Mouse (Mus musculus) adrenal gland, postnatal 0 days (tissue): Measurements from ENCODE around the gene Gm20441. TPM values are rescaled to one million over a fixed set of nuclear protein-coding genes. Genes with fewer than 3 reads are reported as not detected.

Experiments
- polyA plus RNA-seq: library from polyadenylated mRNA; unstranded; fragments of >200 nt; fragmentation: Nextera tagmentation; extraction: Ambion mirVana; gene quantifications from 2 replicates; pipeline ENCODE4 v1.2.1, GENCODE M21; 2015

Gene Gm20441
- 0.22 TPM in 1 of 2 replicates, not detected in the other for polyA plus RNA-seq

DNA sequence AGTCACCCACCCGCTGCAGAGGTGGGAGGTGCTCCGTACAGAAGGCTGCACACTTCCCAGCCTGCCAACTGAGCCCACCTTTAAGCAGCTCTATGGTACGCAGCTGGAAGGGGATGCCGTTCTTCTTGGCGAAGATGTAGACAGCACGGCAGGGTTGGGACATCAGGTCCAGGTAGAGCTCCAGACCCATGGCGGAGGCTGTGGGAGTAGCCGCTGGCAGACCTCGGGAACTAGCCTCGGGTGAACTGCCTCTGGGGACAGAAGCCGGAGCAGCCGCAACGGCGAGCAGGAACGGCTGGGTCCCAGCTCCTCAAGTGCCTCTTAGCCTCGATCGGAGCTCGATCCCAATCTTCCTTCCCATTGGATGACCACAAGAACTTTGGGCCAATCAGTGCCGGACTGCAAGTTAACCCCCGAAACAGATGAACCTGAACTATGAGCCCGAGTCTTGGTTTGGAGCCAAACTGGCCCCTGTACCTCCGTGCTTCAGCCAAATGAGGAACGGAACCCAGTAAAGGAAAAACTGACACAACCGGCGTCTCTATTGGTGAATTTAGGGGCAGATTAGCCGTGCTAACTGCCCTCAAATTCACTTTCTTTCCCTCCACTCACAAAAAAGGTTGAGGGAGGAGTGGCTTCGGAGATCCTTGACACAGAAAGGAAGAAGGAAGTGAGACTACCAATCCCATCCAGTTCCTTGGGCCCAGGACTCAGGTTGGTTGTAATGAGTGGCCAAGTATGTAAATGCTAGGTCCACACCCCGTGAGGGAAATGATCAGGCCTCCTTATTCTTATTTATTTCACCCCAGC lies at the start of gene Gm20441, which contains the start of gene Gstt3:
TSS of gene Gm20441 (minus strand) at position 186 of the 810 bp plus-strand sequence.
TSS of gene Gstt3 (minus strand) at position 646 of the 810 bp plus-strand sequence.

DNA sequence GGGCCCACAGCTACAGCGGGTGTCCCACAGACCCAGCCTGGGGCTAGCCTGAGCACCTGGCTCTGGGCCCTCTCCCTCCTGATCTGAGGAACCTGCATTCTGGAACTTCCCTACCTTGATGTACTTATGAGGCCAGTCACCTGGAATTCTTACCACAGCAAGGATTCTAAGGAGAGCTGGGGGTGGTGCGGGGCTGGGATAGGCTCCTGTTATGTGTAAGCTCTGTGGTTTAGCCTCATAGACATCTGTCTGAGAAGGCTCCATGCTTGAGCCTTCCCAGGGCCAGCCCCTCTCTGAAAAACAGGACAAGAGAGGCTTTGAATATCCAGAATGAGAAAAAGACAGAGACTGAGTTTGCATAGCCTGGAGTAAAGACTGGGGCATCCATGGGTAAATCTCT lies 41.7 kb upstream of the Gm20441 start, which contains the start of gene Gstt4:
TSS of gene Gstt4 (minus strand) at position 101 of the 400 bp plus-strand sequence.

DNA sequence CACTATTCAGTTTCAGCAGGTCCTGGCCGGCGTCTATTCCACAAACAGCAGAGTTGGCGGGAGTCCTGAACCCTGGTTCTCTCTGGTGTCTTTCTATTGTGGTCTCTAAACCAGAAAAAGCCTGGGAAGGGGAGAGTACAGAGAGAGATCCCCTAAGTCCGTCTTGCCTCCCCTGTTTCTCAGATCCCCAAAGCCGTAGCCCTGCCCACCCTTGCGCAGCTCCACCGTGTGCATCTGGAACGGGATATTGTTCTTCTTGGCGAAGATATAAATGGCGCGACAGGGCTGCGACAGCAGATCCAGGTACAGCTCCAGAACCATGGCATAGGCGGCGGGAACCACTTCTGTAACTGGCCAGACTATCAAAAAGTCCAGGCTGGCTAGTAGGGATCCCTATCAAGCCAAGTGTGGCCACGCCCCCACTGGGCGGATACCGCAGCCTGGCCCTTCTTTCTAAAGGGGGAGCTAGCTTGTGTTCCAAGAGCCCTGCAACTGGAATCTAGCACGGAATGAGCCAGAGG lies 17.5 kb upstream of the Gm20441 start, which contains the start of gene Gstt1:
TSS of gene Gstt1 (minus strand) at position 409 of the 521 bp plus-strand sequence.

DNA sequence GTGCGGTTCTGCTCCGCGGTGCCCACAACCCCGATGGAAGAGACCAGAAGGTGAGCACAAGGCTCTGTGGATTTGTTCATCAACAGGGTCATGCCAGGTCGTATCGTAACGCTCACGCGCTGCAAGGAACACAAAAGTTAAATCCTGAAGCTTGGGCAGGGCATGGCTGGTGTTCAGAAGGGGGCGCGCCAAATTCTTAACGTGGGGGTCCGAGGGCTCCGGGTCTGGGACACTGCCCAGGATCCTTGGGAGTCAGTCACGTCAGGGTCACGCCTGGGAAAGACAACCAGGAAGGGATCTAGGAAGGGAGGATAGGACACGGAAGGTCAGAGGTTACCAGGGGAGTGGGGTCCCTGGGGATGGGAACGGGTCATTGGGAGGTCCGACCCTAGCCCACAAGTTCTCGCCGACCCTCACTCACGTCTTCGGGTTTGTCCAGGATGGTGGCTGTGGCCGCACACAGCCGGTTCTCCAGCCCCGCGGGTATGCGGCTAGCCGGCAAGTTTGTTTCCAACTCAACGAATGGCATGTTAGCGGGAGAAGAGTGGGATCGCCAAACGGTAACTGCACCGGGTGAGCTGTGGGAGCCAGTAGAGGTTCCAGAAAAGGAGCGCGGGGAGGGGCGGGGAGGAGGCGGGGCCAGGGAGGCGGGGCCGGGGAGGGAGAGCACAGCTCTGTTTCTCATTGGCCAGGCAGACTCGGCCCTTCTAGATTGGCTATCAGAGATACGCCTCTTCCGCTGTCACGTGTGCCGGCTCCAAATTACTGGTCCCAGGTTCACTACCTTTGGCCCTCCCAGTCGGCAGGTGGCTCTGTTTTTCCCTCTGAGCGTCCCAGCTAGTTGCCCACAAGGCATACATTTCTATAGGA lies 7.7 kb downstream of the Gm20441 start, which contains the start of gene Ddt:
TSS of gene Ddt (minus strand) at position 620 of the 870 bp plus-strand sequence.

DNA sequence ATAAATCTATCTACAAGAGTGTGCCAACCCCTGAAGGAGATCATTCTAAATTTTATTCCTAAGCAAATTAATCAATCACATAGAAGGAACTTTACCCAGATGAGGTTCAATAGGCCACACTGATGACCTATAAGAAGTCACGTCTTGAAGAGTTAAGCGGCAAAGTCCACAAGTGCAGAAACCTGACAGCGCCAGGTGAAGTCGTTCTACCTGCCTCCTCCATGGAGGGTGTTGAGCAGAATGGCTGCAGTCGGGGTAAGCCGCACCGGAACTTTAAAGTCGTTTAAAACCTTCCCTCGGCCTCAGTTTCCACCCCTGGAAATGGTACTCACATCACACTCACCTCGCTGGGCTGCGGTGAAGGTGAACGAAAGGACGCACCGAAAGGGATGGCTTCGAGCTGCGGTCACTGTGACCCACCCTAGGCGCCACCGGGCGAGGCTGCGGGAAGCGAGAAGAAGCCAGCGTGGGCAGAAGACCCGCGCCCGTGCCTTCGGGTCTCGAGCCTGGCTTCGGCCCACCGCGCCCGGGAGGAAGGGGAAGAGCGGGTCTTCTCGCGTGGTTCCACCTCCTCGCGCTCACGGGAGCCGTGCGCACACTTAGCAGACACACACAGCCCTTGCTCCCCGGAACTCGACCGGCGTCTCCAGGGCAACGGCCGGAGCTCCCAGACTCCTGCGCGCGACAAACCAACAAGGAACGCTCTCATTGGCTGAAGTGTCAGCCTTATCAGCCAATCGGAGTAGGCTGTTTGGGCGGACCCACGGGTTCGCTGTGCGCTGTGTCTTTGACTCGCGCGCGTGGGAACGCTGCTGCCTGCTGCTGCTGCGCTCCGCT lies 16.9 kb downstream of the Gm20441 start, which contains the start of gene Cabin1:
TSS of gene Cabin1 (minus strand) at position 660 of the 837 bp plus-strand sequence.

Other genes starting within 250 kb of the Gm20441 start
- 1.5 and 5.4 TPM in 2 replicates for gene Lrrc75b, start 220.6 kb downstream of the Gm20441 start, polyA plus RNA-seq
- 1.1 and 3.2 TPM in 2 replicates for gene Ggt1, start 219.3 kb downstream of the Gm20441 start, polyA plus RNA-seq
- 5.2 and 8.1 TPM in 2 replicates for gene Ggt5, start 191.6 kb downstream of the Gm20441 start, polyA plus RNA-seq
- gene Susd2, start 136.9 kb downstream of the Gm20441 start, polyA plus RNA-seq: 7.7 and 10.6 TPM in 2 replicates
- gene Cabin1, start 16.6 kb downstream of the Gm20441 start, polyA plus RNA-seq: 21.4 and 25.9 TPM in 2 replicates
- 81.4 and 106 TPM in 2 replicates for gene Ddt, start 7.5 kb downstream of the Gm20441 start, polyA plus RNA-seq
- gene Gstt3, start 460 bp upstream of the Gm20441 start, polyA plus RNA-seq: 12.6 and 16.8 TPM in 2 replicates
- 18.9 and 26.1 TPM in 2 replicates for gene Gstt1, start 17.6 kb upstream of the Gm20441 start, polyA plus RNA-seq
- not detected in 2 replicates for gene Gstt4, start 41.6 kb upstream of the Gm20441 start, polyA plus RNA-seq
- 39.0 and 42.7 TPM in 2 replicates for gene Gstt2, start 56.5 kb upstream of the Gm20441 start, polyA plus RNA-seq
- 540 and 846 TPM in 2 replicates for gene Mif, start 79.3 kb upstream of the Gm20441 start, polyA plus RNA-seq
- 0.32 and 3.0 TPM in 2 replicates for gene Derl3, start 112.5 kb upstream of the Gm20441 start, polyA plus RNA-seq
- gene Smarcb1, start 140.7 kb upstream of the Gm20441 start, polyA plus RNA-seq: 75.4 and 89.9 TPM in 2 replicates
- gene Chchd10, start 152.2 kb upstream of the Gm20441 start, polyA plus RNA-seq: 128 and 210 TPM in 2 replicates
- 15.1 and 23.4 TPM in 2 replicates for gene Mmp11, start 155.5 kb upstream of the Gm20441 start, polyA plus RNA-seq
- gene Gm867, start 159.7 kb upstream of the Gm20441 start, polyA plus RNA-seq: 0.62 and 0.66 TPM in 2 replicates
- 2.9 and 4.8 TPM in 2 replicates for gene Vpreb3, start 162.1 kb upstream of the Gm20441 start, polyA plus RNA-seq
- 0.06 and 0.17 TPM in 2 replicates for gene Gm5134, start 173.6 kb upstream of the Gm20441 start, polyA plus RNA-seq